Mouse (Mus musculus) ES-Bruce4 (cell line): ENCODE measurements around the gene Cnnm4. TPM values are rescaled to one million over a fixed set of nuclear protein-coding genes. Genes with fewer than 3 reads are reported as not detected.

ENCODE experiments used
- H3K27ac ChIP-seq: 2 replicates; pipeline ENCODE4 v1.5.1; 2012; ENCODE audit warnings: low read length, inconsistent platforms; ENCODE audit not compliant: insufficient read depth
- H3K27me3 ChIP-seq: 2 replicates; pipeline ENCODE4 v1.6.1; 2012; ENCODE audit warnings: mild to moderate bottlenecking, low read length, inconsistent platforms; ENCODE audit not compliant: control insufficient read depth, poor library complexity, insufficient read depth, severe bottlenecking
- H3K36me3 ChIP-seq: 2 replicates; pipeline ENCODE4 v1.6.1; 2012; ENCODE audit warnings: inconsistent platforms, mild to moderate bottlenecking, low read length, moderate library complexity; ENCODE audit not compliant: control insufficient read depth, poor library complexity, insufficient read depth, severe bottlenecking
- H3K4me1 ChIP-seq: one replicate; pipeline ENCODE4 v1.8.1; 2011; ENCODE audit warnings: low read length; ENCODE audit not compliant: control insufficient read depth, insufficient read depth
- H3K4me3 ChIP-seq: 2 replicates; pipeline ENCODE4 v1.5.1; 2011; ENCODE audit warnings: low read depth, mild to moderate bottlenecking, low read length
- H3K9ac ChIP-seq: 2 replicates; pipeline ENCODE4 v1.6.1; 2012; ENCODE audit warnings: low read depth, mild to moderate bottlenecking, inconsistent platforms; ENCODE audit not compliant: poor library complexity, severe bottlenecking
- H3K9me3 ChIP-seq: replicated peaks from 2 replicates; pipeline ENCODE4 v1.6.1; 2012; ENCODE audit warnings: mild to moderate bottlenecking, low read length, inconsistent platforms; ENCODE audit not compliant: control insufficient read depth, poor library complexity, insufficient read depth, severe bottlenecking
- CTCF ChIP-seq: IDR thresholded peaks from one replicate; pipeline ENCODE4 v1.8.1; 2011; ENCODE audit warnings: low read depth, low read length
- EP300 ChIP-seq: IDR thresholded peaks from 2 replicates; pipeline ENCODE4 v1.6.1; 2011; ENCODE audit warnings: low read depth, low read length; ENCODE audit not compliant: insufficient read depth
- POLR2A ChIP-seq: IDR thresholded peaks from one replicate; pipeline ENCODE4 v1.8.1; 2011; ENCODE audit warnings: low read length; ENCODE audit not compliant: insufficient read depth
- polyA plus RNA-seq: library from polyadenylated mRNA; stranded (reverse); fragments of >200 nt; gene quantifications from 2 replicates; pipeline ENCODE4 v1.2.4, GENCODE M21; 2011; ENCODE audit warnings: low read depth; ENCODE audit not compliant: missing spikeins, insufficient read depth, insufficient read length

Cnnm4 gene
- polyA plus RNA-seq, result 4.7 and 5.4 TPM in 2 replicates

DNA sequence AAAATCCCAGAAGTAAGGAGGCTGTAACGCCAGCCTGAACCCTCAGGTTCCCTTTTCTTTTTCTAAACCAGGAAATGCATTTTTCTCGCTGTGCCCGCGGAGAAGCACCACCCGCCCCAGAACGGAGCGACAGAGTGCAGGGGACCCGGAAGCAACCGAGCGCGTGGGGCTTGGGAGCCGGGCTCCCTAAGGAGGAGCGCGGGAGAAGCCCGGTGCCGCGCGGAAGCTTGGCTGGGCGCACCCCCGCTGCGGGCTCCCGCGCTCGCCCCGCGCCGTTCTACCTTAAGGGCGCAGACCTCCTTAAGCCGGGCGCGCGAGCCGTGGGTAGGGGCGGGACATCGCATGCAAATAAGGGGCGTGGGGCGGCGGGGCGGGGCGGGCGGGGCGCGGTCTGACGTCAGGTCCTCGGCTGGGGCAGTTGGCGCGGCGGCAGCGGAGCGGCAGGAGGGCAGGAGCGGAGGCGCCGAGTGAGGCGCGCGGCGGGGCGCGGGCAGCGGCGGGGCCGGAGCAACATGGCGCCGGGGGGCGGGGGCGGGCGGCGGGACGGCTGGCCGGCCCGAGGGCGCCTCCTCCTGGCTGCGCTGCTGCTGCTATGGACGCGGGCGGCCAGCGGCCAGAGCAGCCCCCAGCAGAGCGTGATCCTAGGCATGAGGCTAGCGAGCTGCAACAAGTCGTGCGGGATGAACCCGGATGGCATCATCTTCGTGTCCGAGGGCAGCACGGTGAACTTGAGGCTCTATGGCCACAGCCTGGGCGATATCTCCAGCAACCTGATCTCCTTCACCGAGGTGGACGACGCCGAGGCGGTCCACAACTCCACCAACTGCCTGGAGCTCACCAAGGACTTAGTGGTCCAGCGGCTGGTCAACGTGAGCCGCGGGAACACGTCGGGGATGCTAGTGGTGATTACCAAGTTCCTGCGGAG, at the start of gene Cnnm4:
Gene Cnnm4, plus strand, starts transcription at position 440 of the 925 bp plus-strand sequence.
- peak within 1 kb of the TSS; percentile 27 for H3K9ac ChIP-seq
- TF ChIP-seq EP300, result no peak
- TF ChIP-seq CTCF, result peak; percentile 31
- no peaks in the 10 kb centered on the region for H3K36me3 ChIP-seq
- H3K4me1 ChIP-seq, result no peaks in the 10 kb centered on the region
- H3K27me3 ChIP-seq, result no peaks in the 10 kb centered on the region
- no peaks in the 10 kb centered on the region for H3K9me3 ChIP-seq
- H3K27ac ChIP-seq, result no peak within 1 kb of the TSS
- peak within 1 kb of the TSS; percentile 88 for H3K4me3 ChIP-seq

DNA sequence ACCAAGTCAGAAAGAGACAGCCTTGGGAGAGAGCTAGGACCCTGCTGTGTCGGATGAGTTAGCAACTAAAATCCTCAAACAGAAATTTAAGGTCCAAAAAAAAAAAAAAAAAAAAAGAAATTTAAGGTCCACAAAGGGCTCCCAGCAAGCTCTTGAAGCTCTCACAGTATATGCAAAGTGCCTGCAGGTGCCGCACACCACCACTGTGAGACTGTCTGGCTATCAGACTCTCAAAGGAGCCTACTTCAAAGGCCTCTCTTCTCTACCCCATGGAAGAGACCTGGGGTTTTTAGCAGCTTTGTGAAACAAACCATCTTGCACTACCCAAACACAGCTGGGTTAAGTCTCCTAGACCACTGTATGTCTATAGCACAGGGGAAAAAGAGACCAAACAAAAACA, 41.9 kb upstream of the Cnnm4 start:
- Histone ChIP-seq H3K4me1 (no peaks in the 10 kb centered on the region), H3K27ac (no peak overlapping the region), H3K36me3 (peaks cover 10% of the 10 kb centered on the region), H3K4me3 (no peak overlapping the region), H3K9me3 (no peaks in the 10 kb centered on the region), H3K27me3 (no peaks in the 10 kb centered on the region), H3K9ac (no peak overlapping the region)
- TF ChIP-seq POLR2A (no peak), EP300 (no peak), CTCF (no peak)

DNA sequence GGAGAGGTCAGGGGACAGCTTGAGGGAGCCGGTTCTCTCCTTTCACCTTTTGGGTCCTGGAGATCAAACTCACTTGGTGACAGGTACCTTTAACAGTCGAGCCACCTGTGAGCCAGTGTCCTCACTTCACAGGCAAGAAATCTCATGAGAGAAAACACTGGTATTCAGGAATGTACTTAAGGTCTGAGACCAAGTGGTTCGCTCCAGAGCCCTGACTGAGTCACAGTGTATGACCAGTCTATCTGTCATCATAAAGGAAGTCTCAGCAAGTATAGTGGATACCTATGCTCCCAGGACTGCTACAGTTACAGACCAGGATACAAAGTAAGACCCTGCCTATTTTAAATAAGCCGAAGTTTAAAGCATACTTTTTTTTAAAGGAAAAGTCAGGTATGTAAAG, 38.4 kb upstream of the Cnnm4 start:
- Histone ChIP-seq H3K36me3 (peaks cover 13% of the 10 kb centered on the region), H3K27me3 (no peaks in the 10 kb centered on the region), H3K9me3 (no peaks in the 10 kb centered on the region), H3K4me1 (no peaks in the 10 kb centered on the region), H3K4me3 (no peak overlapping the region), H3K9ac (no peak overlapping the region), H3K27ac (no peak overlapping the region)
- TF ChIP-seq CTCF (no peak), POLR2A (no peak), EP300 (no peak)

DNA sequence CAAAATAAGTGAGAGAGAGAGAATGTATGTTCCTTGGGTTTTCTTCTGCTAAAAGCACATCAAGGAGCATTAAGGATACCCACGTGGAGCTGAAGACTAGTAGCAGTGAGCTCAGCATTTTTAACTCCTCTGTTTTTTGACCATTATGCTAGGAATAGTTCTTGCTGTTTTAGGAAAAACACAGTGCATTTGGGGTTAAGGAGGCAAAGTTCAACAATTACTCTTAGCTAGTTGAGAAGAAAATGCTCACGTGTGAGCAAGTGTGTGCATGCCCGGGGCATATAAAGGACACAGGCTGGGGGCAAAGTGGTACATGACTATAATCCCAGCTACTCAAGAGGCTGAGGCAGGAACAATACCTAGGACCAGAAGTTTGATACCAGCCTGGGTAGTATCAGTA, 37.8 kb upstream of the Cnnm4 start:
- peaks cover 14% of the 10 kb centered on the region for H3K36me3 ChIP-seq
- TF ChIP-seq POLR2A, result no peak
- no peak for TF ChIP-seq EP300
- no peak for TF ChIP-seq CTCF
- no peaks in the 10 kb centered on the region for H3K9me3 ChIP-seq
- no peak overlapping the region for H3K4me3 ChIP-seq
- H3K9ac ChIP-seq, result no peak overlapping the region
- H3K4me1 ChIP-seq, result no peaks in the 10 kb centered on the region
- no peak overlapping the region for H3K27ac ChIP-seq
- no peaks in the 10 kb centered on the region for H3K27me3 ChIP-seq

DNA sequence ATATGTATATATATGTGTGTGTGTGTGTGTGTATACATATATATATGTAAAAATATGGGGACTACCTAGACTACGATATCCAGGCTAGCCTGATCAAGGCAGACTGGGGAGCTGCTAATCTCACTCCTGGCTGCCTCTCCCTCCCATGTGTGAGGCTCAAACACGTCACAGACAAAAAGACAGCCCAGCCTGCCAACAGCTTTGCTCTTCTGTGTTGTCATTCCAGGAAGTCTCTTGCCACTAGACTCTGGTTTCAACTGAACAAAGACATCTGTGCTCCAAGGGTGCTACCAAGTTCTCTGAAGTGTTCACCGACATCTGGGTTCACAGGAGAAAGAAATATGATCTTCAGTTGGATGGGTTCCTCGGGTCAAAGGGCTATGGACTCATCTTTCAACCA, 36.3 kb upstream of the Cnnm4 start:
- no peaks in the 10 kb centered on the region for H3K4me1 ChIP-seq
- H3K36me3 ChIP-seq, result peaks cover 18% of the 10 kb centered on the region
- H3K9ac ChIP-seq, result no peak overlapping the region
- H3K9me3 ChIP-seq, result no peaks in the 10 kb centered on the region
- no peak overlapping the region for H3K27ac ChIP-seq
- H3K27me3 ChIP-seq, result no peaks in the 10 kb centered on the region
- no peak for TF ChIP-seq EP300
- no peak for TF ChIP-seq CTCF
- TF ChIP-seq POLR2A, result no peak
- no peak overlapping the region for H3K4me3 ChIP-seq

DNA sequence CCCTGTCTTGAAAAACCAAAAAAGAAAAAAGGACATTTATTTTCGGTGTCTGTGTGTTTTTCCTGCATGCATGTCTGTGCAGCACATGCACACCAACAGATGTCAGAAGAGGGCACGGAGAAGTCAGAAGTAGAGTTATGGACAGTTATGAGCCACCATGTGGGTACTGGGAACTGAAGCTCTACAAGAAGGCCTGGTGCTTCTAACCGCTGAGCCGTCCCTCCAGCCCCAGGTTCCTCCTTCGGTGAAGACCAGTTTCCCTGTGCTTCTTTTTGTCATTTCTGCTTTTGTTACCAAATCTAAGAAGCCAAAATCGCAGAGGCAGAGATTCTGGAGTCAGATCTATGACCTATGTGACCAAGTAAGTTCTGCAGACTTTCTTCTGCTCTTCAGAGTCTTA, 34.9 kb upstream of the Cnnm4 start:
- Histone ChIP-seq H3K9me3 (no peaks in the 10 kb centered on the region), H3K36me3 (peaks cover 21% of the 10 kb centered on the region)
- TF ChIP-seq EP300, result no peak
- no peak for TF ChIP-seq POLR2A

More for the DNA sequence above, 34.9 kb upstream of the Cnnm4 start:
- Histone ChIP-seq H3K4me3 (no peak overlapping the region), H3K4me1 (no peaks in the 10 kb centered on the region), H3K9ac (no peak overlapping the region), H3K27me3 (no peaks in the 10 kb centered on the region), H3K27ac (no peak overlapping the region)
